Mouse (Mus musculus) brain, embryonic 14.5 days (tissue): ENCODE measurements around the gene Col6a5.

Experiments used
- CTCF ChIP-seq: fragments of 200-500 bp; IDR thresholded peaks from 2 replicates; pipeline ENCODE4 v1.5.1; 2012; ENCODE audit warnings: inconsistent platforms, mild to moderate bottlenecking, moderate library complexity, borderline replicate concordance; ENCODE audit not compliant: insufficient read depth, insufficient read length; ENCODE audit errors: extremely low read depth
- POLR2A ChIP-seq: fragments of 200-500 bp; IDR thresholded peaks from 2 replicates; pipeline ENCODE4 v1.6.1; 2012; ENCODE audit warnings: mild to moderate bottlenecking, inconsistent platforms, borderline replicate concordance; ENCODE audit not compliant: poor library complexity, insufficient read depth, insufficient read length, severe bottlenecking; ENCODE audit errors: extremely low read depth

- TF ChIP-seq CTCF: no peak
- no peak for TF ChIP-seq POLR2A
Observed at GRCm38 (mm10) chr9:105835587-105835986, 124.9 kb downstream of the Col6a5 start.
